Mouse (Mus musculus) heart, postnatal 0 days (tissue): ENCODE measurements around the gene Adcy1. TPM values are rescaled to one million over a fixed set of nuclear protein-coding genes. Genes with fewer than 3 reads are reported as not detected.
A peak's percentile ranks its signal among the peaks of the same experiment; 100 is the strongest.

Experiments
- ATAC-seq: fragments of 200-750 bp; cut with Nextera tagmentation; 2 replicates; pipeline ENCODE4 v1.8.0; 2017; ENCODE audit warnings: low read depth, moderate number of reproducible peaks, moderate library complexity; ENCODE audit not compliant: insufficient read depth
- DNase-seq: peaks from one replicate; pipeline ENCODE4 v3.0.0-alpha.2; 2016; ENCODE audit warnings: low spot score
- H3K27ac ChIP-seq: fragments of 300-500 bp; sonication (generic); 2 replicates; pipeline ENCODE4 v1.5.1; 2014; ENCODE audit warnings: low read depth, mild to moderate bottlenecking
- H3K27me3 ChIP-seq: fragments of 300-500 bp; sonication (generic); 2 replicates; pipeline ENCODE4 v1.6.1; 2014; ENCODE audit warnings: low read length, mixed read lengths; ENCODE audit not compliant: control insufficient read depth, insufficient read depth
- H3K36me3 ChIP-seq: fragments of 300-500 bp; sonication (generic); replicated peaks from 2 replicates; pipeline ENCODE4 v1.6.1; 2014; ENCODE audit warnings: low read length, mixed read lengths; ENCODE audit not compliant: control insufficient read depth, insufficient read depth
- H3K4me1 ChIP-seq: fragments of 300-500 bp; sonication (generic); 2 replicates; pipeline ENCODE4 v1.6.1; 2014; ENCODE audit warnings: antibody characterized with exemption; ENCODE audit not compliant: control insufficient read depth, insufficient read depth
- H3K4me2 ChIP-seq: fragments of 300-500 bp; sonication (generic); 2 replicates; pipeline ENCODE4 v1.6.1; 2014; ENCODE audit warnings: low read depth, mild to moderate bottlenecking, low read length, moderate library complexity
- H3K4me3 ChIP-seq: fragments of 300-500 bp; sonication (generic); 2 replicates; pipeline ENCODE4 v1.5.1; 2014; ENCODE audit warnings: low read depth, low read length
- H3K9ac ChIP-seq: fragments of 300-500 bp; sonication (generic); replicated peaks from 2 replicates; pipeline ENCODE4 v1.6.1; 2014; ENCODE audit warnings: low read depth, low read length, mixed read lengths
- H3K9me3 ChIP-seq: fragments of 300-500 bp; sonication (generic); replicated peaks from 2 replicates; pipeline ENCODE4 v1.6.1; 2016; ENCODE audit warnings: low read length; ENCODE audit not compliant: control insufficient read depth
- CTCF ChIP-seq: IDR thresholded peaks from 2 replicates; pipeline ENCODE4 v1.5.1; 2016; ENCODE audit warnings: antibody characterized with exemption, control low read depth, low read depth
- EP300 ChIP-seq: IDR thresholded peaks from 2 replicates; pipeline ENCODE4 v1.6.1; 2016; ENCODE audit warnings: antibody characterized with exemption, low read depth
- WGBS: fragments of 180-500 bp; shearing (Covaris S2); extraction: QIAGEN DNeasy Blood & Tissue Kit; methylation state at CpG from one replicate; pipeline ENCODE4 v1.1.7; 2014; 5-methylcytosine and 5-hydroxymethylcytosine counted together
- polyA plus RNA-seq: library from polyadenylated mRNA; unstranded; fragments of >200 nt; fragmentation: Nextera tagmentation; extraction: Ambion mirVana; gene quantifications from 2 replicates; pipeline ENCODE4 v1.2.1, GENCODE M21; 2015
- total RNA-seq: library from RNA; depleted of rRNA; stranded (reverse); fragments of >200 nt; gene quantifications from 2 replicates; pipeline ENCODE4 v1.2.3, GENCODE M21; 2014; ENCODE audit warnings: low replicate concordance

Adcy1 gene
- total and polyA plus RNA-seq, 2 experiments from 2014 or later: 0.22 to 2.9 TPM

- H3K27ac ChIP-seq: peak overlapping the region; percentile 80
- peak overlapping the region; percentile 31 for H3K9ac ChIP-seq
- peak overlapping the region; percentile 54 for H3K4me2 ChIP-seq
- H3K4me3 ChIP-seq: peak overlapping the region; percentile 21
- 9% methylated on average over 14 of the region's 14 CpGs for WGBS
- H3K27me3 ChIP-seq: peaks cover 44% of the 10 kb centered on the region
- peaks cover 16% of the 10 kb centered on the region for H3K4me1 ChIP-seq
- no peaks in the 10 kb centered on the region for H3K9me3 ChIP-seq
- TF ChIP-seq EP300 (no peak), CTCF (no peak)
- ATAC-seq (peak; percentile 88), DNase-seq (peak; percentile 52)
- H3K36me3 ChIP-seq: no peaks in the 10 kb centered on the region
These were observed 7.8 kb upstream of the Adcy1 start for GRCm38 (mm10) chr11:7055455-7056017.

- ATAC-seq (peak; percentile 72), DNase-seq (peak; percentile 80)
- H3K27me3 ChIP-seq: peaks cover 50% of the 10 kb centered on the region
- 3% methylated on average over 11 of the region's 11 CpGs for WGBS
- peak overlapping the region; percentile 21 for H3K4me3 ChIP-seq
- peaks cover 16% of the 10 kb centered on the region for H3K4me1 ChIP-seq
- peak overlapping the region; percentile 80 for H3K27ac ChIP-seq
- TF ChIP-seq EP300 (no peak), CTCF (no peak)
- no peaks in the 10 kb centered on the region for H3K36me3 ChIP-seq
- H3K4me2 ChIP-seq: peak overlapping the region; percentile 54
- no peaks in the 10 kb centered on the region for H3K9me3 ChIP-seq
- H3K9ac ChIP-seq: peak overlapping the region; percentile 31
These were observed 7.2 kb upstream of the Adcy1 start for GRCm38 (mm10) chr11:7056121-7056520.

GRCm38 (mm10) chr11:7057781-7058180, 5.5 kb upstream of the Adcy1 start:
- H3K9ac ChIP-seq: no peak overlapping the region
- H3K9me3 ChIP-seq: no peaks in the 10 kb centered on the region
- H3K36me3 ChIP-seq: no peaks in the 10 kb centered on the region
- TF ChIP-seq EP300 (no peak), CTCF (no peak)
- no peak overlapping the region for H3K27ac ChIP-seq
- H3K27me3 ChIP-seq: peaks cover 66% of the 10 kb centered on the region
- H3K4me1 ChIP-seq: peaks cover 16% of the 10 kb centered on the region
- DNase-seq (no peak), ATAC-seq (no peak)
- H3K4me3 ChIP-seq: no peak overlapping the region
- H3K4me2 ChIP-seq: no peak overlapping the region
- 85% methylated on average over 7 of the region's 7 CpGs for WGBS

GRCm38 (mm10) chr11:7061961-7062360, 1.3 kb upstream of the Adcy1 start:
- peaks cover 7% of the 10 kb centered on the region; the same call in 1 of the 2 replicates for H3K4me1 ChIP-seq

GRCm38 (mm10) chr11:7062566-7062965, 723 bp upstream of the Adcy1 start:
- peaks cover 7% of the 10 kb centered on the region; the same call in 1 of the 2 replicates for H3K4me1 ChIP-seq
- H3K9me3 ChIP-seq: no peaks in the 10 kb centered on the region
- WGBS: 11% methylated on average over 10 of the region's 10 CpGs
- no peak overlapping the region for H3K27ac ChIP-seq
- H3K4me2 ChIP-seq: peak overlapping the region; percentile 72; the same call in 1 of the 2 replicates
- DNase-seq: no peak
- H3K9ac ChIP-seq: no peak overlapping the region
- peak overlapping the region; percentile 48 for H3K4me3 ChIP-seq
- no peaks in the 10 kb centered on the region for H3K36me3 ChIP-seq
- TF ChIP-seq CTCF: no peak
- TF ChIP-seq EP300: no peak
- no peak for ATAC-seq
- peaks cover 96% of the 10 kb centered on the region for H3K27me3 ChIP-seq

More at GRCm38 (mm10) chr11:7061961-7062360, 1.3 kb upstream of the Adcy1 start:
- H3K36me3 ChIP-seq: no peaks in the 10 kb centered on the region
- H3K9ac ChIP-seq: no peak overlapping the region
- DNase-seq (no peak), ATAC-seq (no peak)
- no peak overlapping the region for H3K4me3 ChIP-seq
- peaks cover 96% of the 10 kb centered on the region for H3K27me3 ChIP-seq
- no peak overlapping the region for H3K27ac ChIP-seq
- WGBS: 51% methylated on average over 6 of the region's 6 CpGs
- no peak overlapping the region for H3K4me2 ChIP-seq
- no peaks in the 10 kb centered on the region for H3K9me3 ChIP-seq
- TF ChIP-seq EP300 (no peak), CTCF (no peak)
